Mouse (Mus musculus): Measurements from ENCODE around the gene Nprl3.

GRCm38 (mm10) chr11:32210623-32211022 is 56.9 kb downstream of the Nprl3 start:
- no peak for TF ChIP-seq CTCF (IDR thresholded peaks at IDR 0.05; ENCODE audit: low read depth, low read length)
- TF ChIP-seq TAL1 (conservative IDR thresholded peaks at IDR 0.05; ENCODE audit: low read depth, low read length), result no peak
- TF ChIP-seq GATA2 (IDR thresholded peaks at IDR 0.05; ENCODE audit: borderline replicate concordance, low read depth, low read length), result no peak

All from G1E (cell line).